Mouse (Mus musculus) lung, postnatal 0 days (tissue): Measurements from ENCODE around the gene Hmgb1.

Experiments
- CTCF ChIP-seq: IDR thresholded peaks from 2 replicates; pipeline ENCODE4 v1.5.1; 2016; ENCODE audit warnings: antibody characterized with exemption, mild to moderate bottlenecking
- EP300 ChIP-seq: IDR thresholded peaks from 2 replicates; pipeline ENCODE4 v1.6.1; 2016; ENCODE audit warnings: antibody characterized with exemption, mild to moderate bottlenecking, control low read depth

DNA sequence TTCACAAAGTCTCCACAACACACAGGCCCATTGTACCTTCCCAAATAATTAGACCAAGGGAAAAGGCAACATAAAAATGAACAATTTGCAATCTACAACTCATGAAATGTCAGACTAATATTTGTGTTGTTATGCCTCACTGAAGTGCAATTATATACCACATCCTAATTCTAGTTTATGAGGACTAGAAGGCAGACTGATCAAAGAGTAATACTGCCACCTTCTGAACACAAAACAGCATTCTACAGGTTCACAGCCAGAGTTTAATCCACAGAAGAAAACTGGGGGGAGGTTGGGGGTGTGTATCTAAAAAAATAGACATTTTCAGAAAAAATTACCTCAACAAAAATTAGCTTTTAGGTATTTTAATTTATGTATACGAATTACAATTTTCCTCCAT, 135.3 kb downstream of the Hmgb1 start:
- TF ChIP-seq CTCF = peak; percentile 52
- TF ChIP-seq EP300 = no peak
